Mouse (Mus musculus) brain, embryonic 14.5 days (tissue): Measurements from ENCODE around the gene Dctn2.

Source experiments
- CTCF ChIP-seq: fragments of 200-500 bp; IDR thresholded peaks from 2 replicates; pipeline ENCODE4 v1.5.1; 2012; ENCODE audit warnings: inconsistent platforms, mild to moderate bottlenecking, moderate library complexity, borderline replicate concordance; ENCODE audit not compliant: insufficient read depth, insufficient read length; ENCODE audit errors: extremely low read depth
- POLR2A ChIP-seq: fragments of 200-500 bp; IDR thresholded peaks from 2 replicates; pipeline ENCODE4 v1.6.1; 2012; ENCODE audit warnings: mild to moderate bottlenecking, inconsistent platforms, borderline replicate concordance; ENCODE audit not compliant: poor library complexity, insufficient read depth, insufficient read length, severe bottlenecking; ENCODE audit errors: extremely low read depth

DNA sequence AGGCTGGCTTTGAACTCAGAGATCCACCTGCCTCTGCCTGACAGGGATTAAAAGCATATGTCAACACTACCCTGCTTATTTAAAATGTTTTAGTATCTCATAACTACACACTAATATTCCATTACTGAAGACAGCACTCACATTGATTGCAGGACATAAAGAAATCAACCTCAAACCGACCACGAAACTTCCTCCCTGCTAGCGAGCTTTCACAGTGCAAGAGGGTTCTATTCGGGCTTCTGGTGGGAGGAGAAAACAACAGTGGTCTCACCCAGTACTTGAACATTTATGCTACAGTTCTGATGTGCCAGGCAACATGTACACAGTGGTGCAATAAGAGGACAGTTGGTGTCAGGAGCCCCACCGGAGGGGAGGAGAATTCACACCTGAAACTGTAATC is 15.4 kb upstream of the Dctn2 start:
- TF ChIP-seq POLR2A, result no peak
- TF ChIP-seq CTCF, result no peak
